Mouse (Mus musculus) G1E (cell line): ENCODE data around the gene Hist1h3b. TPM values are rescaled to one million over a fixed set of nuclear protein-coding genes. Genes with fewer than 3 reads are reported as not detected.

Experiments
- ATAC-seq: 2 replicates; pipeline ENCODE4 v1.8.0; 2016; ENCODE audit warnings: mild to moderate bottlenecking; ENCODE audit not compliant: insufficient number of reproducible peaks, poor library complexity, low FRiP score, severe bottlenecking; ENCODE audit errors: extremely low read depth
- DNase-seq: peaks from one replicate; pipeline ENCODE4 v3.0.0; 2012; ENCODE audit warnings: low spot score
- H3K27me3 ChIP-seq: 2 replicates; pipeline ENCODE4 v1.6.1; 2012; ENCODE audit warnings: mild to moderate bottlenecking, low read length, inconsistent platforms; ENCODE audit not compliant: insufficient read depth
- H3K36me3 ChIP-seq: replicated peaks from 2 replicates; pipeline ENCODE3; 2012; ENCODE audit warnings: mild to moderate bottlenecking, inconsistent platforms
- H3K4me1 ChIP-seq: 2 replicates; pipeline ENCODE4 v1.6.1; 2012; ENCODE audit warnings: low read depth, low read length, inconsistent platforms, mixed read lengths; ENCODE audit not compliant: insufficient read depth
- H3K4me3 ChIP-seq: 2 replicates; pipeline ENCODE4 v1.5.1; 2012; ENCODE audit warnings: low read depth, mild to moderate bottlenecking, inconsistent platforms, low read length, moderate library complexity, mixed read lengths
- H3K9me3 ChIP-seq: replicated peaks from 2 replicates; pipeline ENCODE4 v1.6.1; 2012; ENCODE audit warnings: inconsistent platforms
- CTCF ChIP-seq: IDR thresholded peaks from 2 replicates; pipeline ENCODE4 v1.5.1; 2012; ENCODE audit warnings: low read depth, low read length, inconsistent platforms, mixed read lengths
- GATA1 ChIP-seq: IDR thresholded peaks from 2 replicates; pipeline ENCODE4 v1.6.1; 2012; ENCODE audit warnings: borderline replicate concordance, low read length, inconsistent platforms, mixed read lengths
- GATA2 ChIP-seq: IDR thresholded peaks from 2 replicates; pipeline ENCODE4 v1.6.1; 2012; ENCODE audit warnings: low read depth, low read length, inconsistent platforms, borderline replicate concordance
- POLR2AphosphoS5 ChIP-seq: IDR thresholded peaks from 2 replicates; pipeline ENCODE4 v1.6.1; 2012; ENCODE audit warnings: low read depth, low read length, inconsistent platforms; ENCODE audit not compliant: insufficient replicate concordance
- TAL1 ChIP-seq: conservative IDR thresholded peaks from 2 replicates; pipeline ENCODE4 v1.6.1; 2012; ENCODE audit warnings: low read depth, low read length, inconsistent platforms, mixed read lengths
- polyA plus RNA-seq: library from polyadenylated mRNA; stranded (reverse); fragments of >175 nt; gene quantifications from 2 replicates; pipeline ENCODE4 v1.2.3, GENCODE M21; 2012
- total RNA-seq, 2 experiments: library from RNA; stranded (forward) in 1 of 2; stranded (reverse) in 1 of 2; fragments of 200-1000 nt in 1 of 2; fragments of >200 nt in 1 of 2; fragmentation: Nextera tagmentation in 1 of 2; gene quantifications; 2 replicates each; pipeline ENCODE4 v1.2.3; 2014 to 2017

Hist1h3b gene
- total and polyA plus RNA-seq, 3 experiments, result 5.7 to 955 (median 745) TPM

DNA sequence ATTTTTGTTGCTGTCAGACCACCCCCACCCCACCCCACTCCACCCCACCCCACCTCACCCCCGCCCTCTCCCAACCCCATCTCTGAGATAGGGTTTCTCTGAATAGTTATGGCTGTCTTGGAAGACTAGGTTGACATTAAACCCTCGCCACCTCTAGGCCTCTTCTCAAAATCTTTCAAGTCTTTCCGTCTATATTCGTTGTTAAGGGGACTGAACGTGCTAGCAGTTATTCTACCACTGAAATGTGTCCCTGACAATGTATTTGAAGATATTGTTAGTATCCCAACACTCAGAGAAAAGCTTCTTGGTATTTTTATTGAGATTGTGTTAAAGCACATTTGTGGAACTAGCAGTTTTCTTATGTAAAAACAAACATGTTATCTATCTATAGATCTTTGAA is 11.2 kb upstream of the Hist1h3b start:
- Histone ChIP-seq H3K4me1 (peaks cover 26% of the 10 kb centered on the region), H3K9me3 (no peaks in the 10 kb centered on the region), H3K36me3 (no peaks in the 10 kb centered on the region), H3K4me3 (no peak overlapping the region; the same call in 1 of the 2 replicates), H3K27me3 (no peaks in the 10 kb centered on the region)
- TF ChIP-seq TAL1 (no peak), CTCF (no peak), GATA2 (no peak), GATA1 (no peak), POLR2AphosphoS5 (no peak)
- ATAC-seq (no peak), DNase-seq (no peak)

DNA sequence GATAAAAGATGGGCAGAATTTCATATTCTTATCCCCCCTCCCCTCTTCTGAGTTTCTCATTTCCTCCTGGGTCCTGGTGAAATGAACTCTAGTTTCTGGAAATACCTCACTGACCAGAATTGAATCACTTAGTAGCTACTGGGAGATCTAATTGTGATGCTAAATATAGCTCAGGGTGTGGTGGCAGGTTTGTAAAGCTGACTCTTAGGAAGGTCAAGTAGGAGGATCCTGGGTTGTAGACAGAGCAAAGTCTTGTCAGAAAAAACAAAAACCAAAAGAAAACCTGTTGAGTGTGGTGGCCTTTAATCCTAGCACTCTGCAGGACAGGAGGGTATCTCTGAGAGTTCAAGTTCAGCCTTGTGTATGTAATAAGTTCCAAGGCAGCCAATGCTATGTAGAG is 10.1 kb upstream of the Hist1h3b start:
- Histone ChIP-seq H3K9me3 (no peaks in the 10 kb centered on the region), H3K4me1 (peaks cover 28% of the 10 kb centered on the region), H3K4me3 (no peak overlapping the region), H3K27me3 (no peaks in the 10 kb centered on the region), H3K36me3 (no peaks in the 10 kb centered on the region)
- TF ChIP-seq GATA1 (no peak), CTCF (no peak), GATA2 (no peak), POLR2AphosphoS5 (peak; percentile 57; the same call in 1 of the 2 replicates)
- ATAC-seq (no peak), DNase-seq (no peak)

DNA sequence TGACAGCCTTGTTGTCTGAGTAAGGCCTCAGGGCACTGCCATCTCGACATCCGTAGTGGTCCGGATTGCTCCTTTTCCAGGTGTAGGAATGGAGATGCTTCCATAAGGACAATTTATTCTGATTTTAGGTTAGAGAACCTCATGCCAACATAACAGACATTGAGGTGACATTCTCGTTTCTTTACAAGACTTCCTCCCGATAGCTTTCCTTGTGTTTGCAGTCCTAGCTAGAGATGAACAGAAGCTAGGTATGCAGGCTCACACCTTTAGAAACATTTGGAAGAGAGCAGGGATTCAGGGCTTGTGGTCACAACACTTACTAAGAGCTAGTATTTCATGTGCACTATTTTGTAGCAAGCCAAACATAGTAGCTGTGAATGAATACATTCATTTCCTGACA is 8.9 kb upstream of the Hist1h3b start:
- TF ChIP-seq TAL1 (no peak), CTCF (no peak), POLR2AphosphoS5 (0 out of 2 replicates have a peak, but pooled peaks have one; percentile 90), GATA1 (no peak), GATA2 (no peak)
- Histone ChIP-seq H3K4me3 (no peak overlapping the region), H3K9me3 (no peaks in the 10 kb centered on the region), H3K4me1 (peaks cover 29% of the 10 kb centered on the region), H3K27me3 (no peaks in the 10 kb centered on the region), H3K36me3 (no peaks in the 10 kb centered on the region)
- ATAC-seq (no peak), DNase-seq (no peak)

DNA sequence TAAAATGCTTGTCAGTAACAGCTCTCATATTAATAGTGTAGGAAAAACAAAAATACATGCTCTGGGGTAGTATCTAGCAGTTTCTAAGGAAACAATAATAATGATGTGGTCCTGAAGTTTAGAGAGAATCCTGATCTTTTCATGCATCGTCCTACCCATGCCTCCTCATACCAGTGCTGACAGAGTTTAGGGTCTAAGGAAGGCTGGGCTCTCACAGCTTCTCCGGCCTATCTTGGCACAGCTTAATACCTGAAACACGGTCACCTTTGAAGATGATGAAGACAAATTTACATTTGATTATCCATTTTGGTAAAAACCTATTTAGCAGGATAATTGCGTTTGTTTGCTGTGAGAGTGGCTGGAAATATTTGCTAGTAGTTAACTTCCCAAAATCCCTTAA is 8.1 kb upstream of the Hist1h3b start:
- TF ChIP-seq GATA2 (no peak), POLR2AphosphoS5 (peak; percentile 97; the same call in 1 of the 2 replicates), CTCF (no peak), GATA1 (no peak), TAL1 (no peak)
- ATAC-seq (no peak), DNase-seq (no peak)
- Histone ChIP-seq H3K9me3 (no peaks in the 10 kb centered on the region), H3K36me3 (no peaks in the 10 kb centered on the region), H3K4me1 (peaks cover 35% of the 10 kb centered on the region), H3K4me3 (no peak overlapping the region), H3K27me3 (no peaks in the 10 kb centered on the region)

DNA sequence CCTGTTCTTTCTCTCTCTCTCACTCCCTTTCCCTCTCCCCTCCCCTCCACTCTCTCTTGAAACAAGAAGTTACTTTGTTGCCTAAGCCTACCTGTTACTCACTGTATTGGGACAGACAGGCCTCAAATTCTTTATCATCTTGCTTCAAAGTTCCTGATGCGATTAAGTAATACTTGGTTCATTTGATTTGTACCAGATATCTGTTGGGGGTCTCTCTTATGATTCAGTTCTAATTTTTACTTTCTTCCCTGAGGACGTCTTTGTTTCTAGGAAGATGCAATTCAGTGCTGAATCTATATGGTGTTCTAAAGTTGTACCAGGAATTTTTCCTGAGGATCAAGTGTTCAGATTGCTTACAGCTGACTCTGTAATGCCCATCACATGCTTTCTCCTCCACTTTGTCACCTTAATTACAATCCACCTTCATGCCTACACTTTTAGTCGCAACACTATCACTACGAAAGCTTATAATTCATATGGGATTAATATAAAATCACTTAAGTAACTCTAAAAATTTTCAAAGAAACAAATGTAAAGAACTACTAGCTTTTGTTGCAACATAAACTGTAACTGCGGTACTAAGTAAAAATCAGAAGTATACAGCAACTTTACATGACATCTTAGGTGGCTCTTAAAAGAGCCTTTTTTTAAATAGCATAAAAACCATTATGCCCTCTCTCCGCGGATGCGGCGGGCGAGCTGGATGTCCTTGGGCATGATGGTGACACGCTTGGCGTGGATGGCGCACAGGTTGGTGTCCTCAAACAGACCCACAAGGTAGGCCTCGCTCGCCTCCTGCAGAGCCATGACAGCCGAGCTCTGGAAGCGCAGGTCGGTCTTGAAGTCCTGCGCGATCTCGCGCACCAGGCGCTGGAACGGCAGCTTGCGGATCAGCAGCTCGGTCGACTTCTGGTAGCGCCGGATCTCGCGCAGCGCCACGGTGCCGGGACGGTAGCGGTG is 7.4 kb upstream of the Hist1h3b start:
- ATAC-seq, result no peak
- Histone ChIP-seq H3K9me3 (no peaks in the 10 kb centered on the region), H3K4me3 (peak overlapping the region; percentile 65; the same call in 1 of the 2 replicates), H3K27me3 (no peaks in the 10 kb centered on the region), H3K4me1 (peaks cover 40% of the 10 kb centered on the region), H3K36me3 (no peaks in the 10 kb centered on the region)
- TF ChIP-seq GATA1 (no peak), POLR2AphosphoS5 (peak; percentile 48), GATA2 (no peak), CTCF (no peak), TAL1 (no peak)
- DNase-seq, result no peak

DNA sequence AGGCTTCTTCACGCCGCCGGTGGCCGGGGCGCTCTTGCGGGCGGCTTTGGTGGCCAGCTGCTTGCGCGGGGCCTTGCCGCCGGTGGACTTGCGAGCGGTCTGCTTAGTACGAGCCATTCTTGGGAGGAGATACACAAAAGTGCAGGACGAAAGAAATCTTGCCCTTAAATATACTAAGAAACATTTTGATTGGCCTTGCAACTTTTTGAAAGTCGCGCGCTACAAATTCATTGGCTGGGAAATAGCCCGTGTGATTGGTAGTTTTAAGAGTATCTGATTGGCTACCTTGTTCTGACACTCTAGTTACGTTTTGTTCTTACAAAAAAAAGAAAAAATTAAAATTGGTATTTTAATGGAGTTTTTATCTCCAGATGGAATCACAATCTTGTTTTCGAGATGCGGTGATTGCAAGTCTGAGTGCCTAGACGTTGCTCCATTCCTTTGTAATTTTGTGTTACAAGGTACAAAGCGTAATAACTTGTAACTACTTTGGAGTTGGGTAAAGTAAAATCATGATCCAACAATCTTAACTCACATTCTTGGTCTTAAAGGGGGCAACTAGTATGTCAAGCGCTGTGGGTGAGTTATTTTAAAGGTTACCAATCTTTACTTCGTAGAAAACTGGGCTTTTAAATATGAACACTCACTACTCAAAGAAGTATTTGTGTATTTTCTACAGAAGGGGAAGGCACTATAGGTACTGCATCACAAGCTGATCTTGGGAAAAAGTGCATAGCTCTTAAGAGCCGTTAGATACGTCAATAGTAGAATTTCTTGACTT is 6.5 kb upstream of the Hist1h3b start, which contains the start of gene Hist1h3c:
Gene Hist1h3c, minus strand, starts transcription at position 222 of the 781 bp plus-strand sequence.
- peak; percentile 68 for DNase-seq
- no peak for TF ChIP-seq CTCF
- no peak for TF ChIP-seq GATA1
- 0 out of 2 replicates have a peak, but pooled peaks have one; percentile 93 for TF ChIP-seq POLR2AphosphoS5
- TF ChIP-seq GATA2, result no peak
- no peak for TF ChIP-seq TAL1
- Histone ChIP-seq H3K4me1 (peaks cover 44% of the 10 kb centered on the region), H3K27me3 (no peaks in the 10 kb centered on the region), H3K4me3 (peak within 1 kb of the TSS; percentile 71), H3K9me3 (no peaks in the 10 kb centered on the region), H3K36me3 (no peaks in the 10 kb centered on the region)
- peak; percentile 43; the same call in 1 of the 2 replicates for ATAC-seq
